Mouse (Mus musculus) heart, embryonic 12.5 days (tissue): ENCODE data around the gene Pnkd. TPM values are rescaled to one million over a fixed set of nuclear protein-coding genes. Genes with fewer than 3 reads are reported as not detected.

ENCODE experiments used
- ATAC-seq: fragments of 200-750 bp; cut with Nextera tagmentation; 2 replicates; pipeline ENCODE4 v1.8.0; 2017; ENCODE audit warnings: moderate TSS enrichment, moderate library complexity; ENCODE audit not compliant: insufficient number of reproducible peaks, low FRiP score
- H3K27ac ChIP-seq: fragments of 300-500 bp; sonication (generic); 2 replicates; pipeline ENCODE4 v1.5.1; 2016; ENCODE audit warnings: mild to moderate bottlenecking, moderate library complexity; ENCODE audit not compliant: poor library complexity, severe bottlenecking
- H3K27me3 ChIP-seq: fragments of 300-500 bp; sonication (generic); replicated peaks from 2 replicates; pipeline ENCODE4 v1.6.1; 2016; ENCODE audit warnings: mild to moderate bottlenecking, moderate library complexity
- H3K36me3 ChIP-seq: fragments of 300-500 bp; sonication (generic); 2 replicates; pipeline ENCODE4 v1.6.1; 2016; ENCODE audit warnings: mild to moderate bottlenecking, moderate library complexity
- H3K4me1 ChIP-seq: fragments of 300-500 bp; sonication (generic); replicated peaks from 2 replicates; pipeline ENCODE4 v1.6.1; 2016; ENCODE audit warnings: mild to moderate bottlenecking
- H3K4me2 ChIP-seq: fragments of 300-500 bp; sonication (generic); 2 replicates; pipeline ENCODE4 v1.6.1; 2016; ENCODE audit warnings: mild to moderate bottlenecking, moderate library complexity
- H3K4me3 ChIP-seq: fragments of 300-500 bp; sonication (generic); 2 replicates; pipeline ENCODE4 v1.5.1; 2016; ENCODE audit warnings: mild to moderate bottlenecking
- H3K9ac ChIP-seq: fragments of 300-500 bp; sonication (generic); 2 replicates; pipeline ENCODE4 v1.6.1; 2016; ENCODE audit warnings: mild to moderate bottlenecking, moderate library complexity
- H3K9me3 ChIP-seq: fragments of 300-500 bp; sonication (generic); replicated peaks from 2 replicates; pipeline ENCODE4 v1.6.1; 2016; ENCODE audit warnings: mild to moderate bottlenecking, moderate library complexity
- WGBS: fragments of 180-500 bp; shearing (Covaris S2); methylation state at CpG from one replicate; pipeline ENCODE4 v1.1.7; 2016; 5-methylcytosine and 5-hydroxymethylcytosine counted together
- polyA plus RNA-seq: library from polyadenylated mRNA; unstranded; fragments of >200 nt; fragmentation: Nextera tagmentation; extraction: Ambion mirVana; gene quantifications from 2 replicates; pipeline ENCODE4 v1.2.1, GENCODE M21; 2016

Pnkd gene
- 215 and 216 TPM in 2 replicates for polyA plus RNA-seq

- Histone ChIP-seq H3K27me3 (no peaks in the 10 kb centered on the region), H3K4me2 (peak within 1 kb of the TSS; percentile 84), H3K9ac (peak within 1 kb of the TSS; percentile 89), H3K27ac (peak within 1 kb of the TSS; percentile 76), H3K4me1 (peaks cover 55% of the 10 kb centered on the region), H3K36me3 (peaks cover 62% of the 10 kb centered on the region), H3K4me3 (peak within 1 kb of the TSS; percentile 91), H3K9me3 (no peaks in the 10 kb centered on the region)
- peak; percentile 97 for ATAC-seq
- WGBS: under 1% methylated on average over 56 of the region's 56 CpGs
Observed at GRCm38 (mm10) chr1:74284543-74285160, at the start of gene Pnkd, which contains the start of gene Aamp. TSS of gene Pnkd (plus strand) at chr1:74284930. TSS of gene Aamp (minus strand) at chr1:74284738.

GRCm38 (mm10) chr1:74235938-74236589 is 48.7 kb upstream of the Pnkd start, which contains the start of gene Arpc2:
TSS of gene Arpc2 (plus strand) at chr1:74236084.
- peak within 1 kb of the TSS; percentile 95 for H3K4me3 ChIP-seq
- no peaks in the 10 kb centered on the region for H3K9me3 ChIP-seq
- peak; percentile 93 for ATAC-seq
- no peaks in the 10 kb centered on the region for H3K36me3 ChIP-seq
- H3K27me3 ChIP-seq: no peaks in the 10 kb centered on the region
- peak within 1 kb of the TSS; percentile 99 for H3K9ac ChIP-seq
- H3K27ac ChIP-seq: peak within 1 kb of the TSS; percentile 97
- H3K4me1 ChIP-seq: peaks cover 32% of the 10 kb centered on the region
- 2% methylated on average over 44 of the region's 55 CpGs for WGBS
- H3K4me2 ChIP-seq: peak within 1 kb of the TSS; percentile 91

DNA sequence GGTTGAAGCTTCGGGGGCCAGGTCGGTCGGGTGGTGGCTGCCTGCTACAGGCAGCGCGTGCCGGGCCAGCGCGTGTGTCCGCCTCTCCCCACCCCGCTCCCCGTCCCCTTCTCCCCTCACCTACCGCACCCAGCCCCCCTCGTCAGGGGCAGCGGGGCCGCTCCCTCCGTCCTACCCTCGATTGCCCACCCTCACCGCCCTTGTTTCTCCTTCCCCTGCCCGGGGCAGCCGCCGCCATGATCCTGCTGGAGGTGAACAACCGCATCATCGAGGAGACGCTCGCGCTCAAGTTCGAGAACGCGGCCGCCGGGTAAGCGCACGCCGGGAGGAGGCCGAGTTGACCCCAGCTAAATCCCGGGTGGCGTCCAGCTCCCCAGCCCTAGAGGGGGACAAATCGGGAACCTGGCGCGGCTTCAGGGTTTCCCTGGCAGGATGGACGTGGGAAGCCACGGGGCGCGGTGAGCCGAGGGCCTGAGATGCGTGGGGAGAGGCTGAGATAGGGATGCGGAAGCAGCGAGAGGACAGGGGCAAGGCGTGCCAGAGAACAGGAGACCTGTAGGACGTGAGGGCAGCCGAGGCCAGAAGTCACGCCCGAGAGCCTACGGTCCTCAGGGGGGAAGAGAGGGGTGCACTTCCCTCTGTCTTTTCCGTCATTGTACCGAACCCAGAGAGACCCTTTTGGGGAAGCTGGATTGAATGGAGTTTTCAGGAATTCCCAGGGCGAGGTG is 48.0 kb upstream of the Pnkd start:
- Histone ChIP-seq H3K4me2 (peak overlapping the region; percentile 91), H3K9ac (peak overlapping the region; percentile 99), H3K27ac (peak overlapping the region; percentile 97), H3K4me3 (peak overlapping the region; percentile 95), H3K27me3 (no peaks in the 10 kb centered on the region), H3K9me3 (no peaks in the 10 kb centered on the region), H3K36me3 (no peaks in the 10 kb centered on the region), H3K4me1 (peaks cover 36% of the 10 kb centered on the region)
- under 1% methylated on average over 46 of the region's 57 CpGs for WGBS
- ATAC-seq: peak; percentile 54

DNA sequence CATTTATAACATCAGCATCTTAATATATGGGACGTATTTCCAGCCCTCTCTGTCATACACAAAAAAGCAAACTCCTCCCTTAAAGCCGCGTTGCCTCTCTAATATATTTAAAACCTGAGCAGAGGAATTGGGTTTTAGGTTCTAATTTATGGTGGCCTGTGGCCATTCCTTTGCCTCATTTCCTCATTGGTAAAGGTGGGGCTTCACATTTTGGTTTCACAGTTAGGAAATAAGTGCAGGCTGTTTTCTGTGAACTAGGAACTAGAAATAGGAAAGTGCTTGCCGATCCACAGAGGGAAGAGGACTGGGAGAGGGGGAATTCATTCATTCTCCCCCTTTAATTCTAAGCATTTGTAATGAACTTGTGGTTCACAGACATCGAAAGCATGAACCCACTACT is 47.1 kb upstream of the Pnkd start:
- Histone ChIP-seq H3K4me1 (peaks cover 43% of the 10 kb centered on the region), H3K36me3 (no peaks in the 10 kb centered on the region), H3K4me3 (peak overlapping the region; percentile 95), H3K27me3 (no peaks in the 10 kb centered on the region), H3K27ac (peak overlapping the region; percentile 97), H3K9me3 (no peaks in the 10 kb centered on the region), H3K9ac (peak overlapping the region; percentile 99), H3K4me2 (peak overlapping the region; percentile 91)
- no peak for ATAC-seq
- 28% methylated on average over 5 of the region's 5 CpGs for WGBS

GRCm38 (mm10) chr1:74238136-74238535 is 46.6 kb upstream of the Pnkd start:
- no peaks in the 10 kb centered on the region for H3K27me3 ChIP-seq
- H3K9me3 ChIP-seq: no peaks in the 10 kb centered on the region
- H3K36me3 ChIP-seq: no peaks in the 10 kb centered on the region
- H3K4me1 ChIP-seq: peaks cover 47% of the 10 kb centered on the region
- H3K4me3 ChIP-seq: peak overlapping the region; percentile 95
- H3K9ac ChIP-seq: peak overlapping the region; percentile 99
- H3K27ac ChIP-seq: peak overlapping the region; percentile 97
- no peak for ATAC-seq
- 58% methylated on average over 1 of the region's 1 CpGs for WGBS
- H3K4me2 ChIP-seq: peak overlapping the region; percentile 91

- Histone ChIP-seq H3K27ac (peak overlapping the region; percentile 93), H3K9ac (peak overlapping the region; percentile 59), H3K27me3 (no peaks in the 10 kb centered on the region), H3K36me3 (no peaks in the 10 kb centered on the region), H3K4me2 (peak overlapping the region; percentile 91), H3K9me3 (no peaks in the 10 kb centered on the region), H3K4me3 (peak overlapping the region; percentile 95), H3K4me1 (peaks cover 58% of the 10 kb centered on the region)
- WGBS: 7% methylated on average over 7 of the region's 7 CpGs
- ATAC-seq: no peak
Observed at GRCm38 (mm10) chr1:74239162-74239561, 45.6 kb upstream of the Pnkd start.

- WGBS: 19% methylated on average over 11 of the region's 11 CpGs
- Histone ChIP-seq H3K4me3 (peak overlapping the region; percentile 95), H3K27ac (peak overlapping the region; percentile 93), H3K4me2 (peak overlapping the region; percentile 91), H3K36me3 (no peaks in the 10 kb centered on the region), H3K9ac (peak overlapping the region; percentile 59), H3K4me1 (peaks cover 62% of the 10 kb centered on the region), H3K9me3 (no peaks in the 10 kb centered on the region), H3K27me3 (no peaks in the 10 kb centered on the region)
- ATAC-seq: no peak
Observed at GRCm38 (mm10) chr1:74239618-74240017, 45.1 kb upstream of the Pnkd start.

GRCm38 (mm10) chr1:74240311-74240710 is 44.4 kb upstream of the Pnkd start:
- Histone ChIP-seq H3K4me2 (peak overlapping the region; percentile 50), H3K4me1 (peaks cover 69% of the 10 kb centered on the region), H3K36me3 (no peaks in the 10 kb centered on the region), H3K27me3 (no peaks in the 10 kb centered on the region), H3K27ac (peak overlapping the region; percentile 93), H3K9me3 (no peaks in the 10 kb centered on the region), H3K9ac (peak overlapping the region; percentile 64), H3K4me3 (0 out of 2 replicates have a peak overlapping the region, but pooled peaks have one; percentile 15)
- no peak for ATAC-seq
- 19% methylated on average over 6 of the region's 6 CpGs for WGBS

- H3K4me1 ChIP-seq: peaks cover 72% of the 10 kb centered on the region
- ATAC-seq: no peak
- peak overlapping the region; percentile 64; the same call in 1 of the 2 replicates for H3K9ac ChIP-seq
- H3K27me3 ChIP-seq: no peaks in the 10 kb centered on the region
- peak overlapping the region; percentile 50 for H3K4me2 ChIP-seq
- H3K4me3 ChIP-seq: 0 out of 2 replicates have a peak overlapping the region, but pooled peaks have one; percentile 15
- H3K36me3 ChIP-seq: peaks cover under 1% of the 10 kb centered on the region; the same call in 1 of the 2 replicates
- no peaks in the 10 kb centered on the region for H3K9me3 ChIP-seq
- peak overlapping the region; percentile 93 for H3K27ac ChIP-seq
- WGBS: 41% methylated on average over 4 of the region's 4 CpGs
Observed at GRCm38 (mm10) chr1:74240832-74241231, 43.9 kb upstream of the Pnkd start.

DNA sequence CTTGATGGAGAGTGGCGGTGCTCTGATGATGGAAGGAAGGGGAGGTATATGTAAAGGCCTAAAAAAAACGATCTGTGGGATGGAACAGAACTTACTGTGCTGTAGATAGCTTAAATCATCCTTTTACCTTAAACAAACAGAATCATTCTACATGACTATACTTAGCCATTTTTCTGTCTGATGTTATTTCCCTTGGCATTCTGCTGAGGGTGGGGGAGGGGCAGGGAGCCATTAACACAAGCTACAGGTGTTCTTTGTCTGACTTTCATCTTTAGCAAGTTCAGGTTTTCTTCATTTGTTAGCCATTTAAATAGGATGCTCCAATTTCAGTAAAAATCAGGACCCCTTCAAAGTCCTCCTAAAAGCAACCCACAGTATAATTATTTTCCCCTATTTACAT is 39.2 kb upstream of the Pnkd start:
- Histone ChIP-seq H3K27me3 (no peaks in the 10 kb centered on the region), H3K27ac (no peak overlapping the region), H3K4me3 (no peak overlapping the region), H3K9me3 (no peaks in the 10 kb centered on the region), H3K4me2 (no peak overlapping the region), H3K36me3 (peaks cover 24% of the 10 kb centered on the region), H3K4me1 (peaks cover 67% of the 10 kb centered on the region), H3K9ac (no peak overlapping the region)
- no peak for ATAC-seq
- WGBS: 58% methylated on average over 2 of the region's 2 CpGs

DNA sequence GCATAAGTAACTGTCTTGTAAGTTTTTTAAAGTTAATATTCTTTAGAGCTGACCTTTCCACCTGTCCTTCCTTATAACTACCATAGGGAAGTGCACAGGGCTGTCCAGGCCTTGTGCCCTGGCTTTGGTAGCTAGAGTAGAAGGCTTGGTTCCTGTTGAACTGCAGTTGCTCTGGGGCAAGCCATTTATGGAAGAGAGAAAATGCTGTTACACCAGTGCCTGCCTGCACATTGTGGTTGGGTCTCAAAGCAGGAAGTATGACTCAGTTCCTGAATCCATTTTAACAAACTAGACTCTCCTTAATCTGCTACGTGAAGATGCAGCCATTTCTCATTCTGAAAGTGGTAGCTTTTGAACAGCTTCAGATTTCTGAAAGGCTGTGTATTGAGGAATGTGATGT is 35.9 kb upstream of the Pnkd start:
- Histone ChIP-seq H3K36me3 (peaks cover 52% of the 10 kb centered on the region), H3K4me1 (peaks cover 42% of the 10 kb centered on the region), H3K9me3 (no peaks in the 10 kb centered on the region), H3K9ac (no peak overlapping the region), H3K4me3 (no peak overlapping the region), H3K27me3 (no peaks in the 10 kb centered on the region), H3K27ac (peak overlapping the region; percentile 89), H3K4me2 (no peak overlapping the region)
- 38% methylated on average over 1 of the region's 1 CpGs for WGBS
- ATAC-seq: peak; percentile 75
